Mouse (Mus musculus): ENCODE measurements around the gene Sla2.

DNA sequence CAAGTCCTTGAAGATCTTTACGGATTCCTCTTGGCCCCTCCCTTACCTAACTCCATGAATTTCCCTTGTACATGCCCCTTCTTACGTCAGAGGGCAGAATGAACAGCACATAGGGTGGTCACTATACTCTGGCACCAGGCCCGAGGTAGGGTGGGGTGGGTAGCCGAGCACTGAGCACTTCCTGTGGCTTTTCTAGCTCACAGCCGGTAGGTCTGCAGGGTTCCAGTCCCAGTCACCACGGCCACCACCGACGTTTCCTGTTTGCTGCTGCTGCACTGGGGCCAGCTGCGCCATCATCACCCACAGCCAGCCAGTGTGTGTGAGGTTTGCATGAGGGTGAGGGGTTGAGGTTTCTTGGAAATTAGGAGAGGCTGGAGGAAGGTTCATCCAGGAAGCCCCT lies 9.3 kb downstream of the Sla2 start:
- TF ChIP-seq CTCF (IDR thresholded peaks at IDR 0.05; ENCODE audit: low read depth, low read length) = no peak
- TF ChIP-seq GATA1 (IDR thresholded peaks at IDR 0.05; ENCODE audit: borderline replicate concordance, low read length) = no peak
- TF ChIP-seq POLR2AphosphoS5 (IDR thresholded peaks at IDR 0.05; ENCODE audit: insufficient replicate concordance, low read depth, low read length) = no peak
